Mouse (Mus musculus) gastrocnemius, adult 8-10 months (tissue): ENCODE data around the gene Atp5j2. TPM values are rescaled to one million over a fixed set of nuclear protein-coding genes. Genes with fewer than 3 reads are reported as not detected.

Experiments
- total RNA-seq, 4 experiments: library from RNA; stranded (reverse); gene quantifications; 2 replicates each; pipeline ENCODE4 v1.2.4; 2022

Gene Atp5j2
- total RNA-seq, 4 experiments from 2014 or later: 621 to 954 (median 825) TPM

Other genes starting within 250 kb of the Atp5j2 start
- gene Smurf1, start 226.2 kb downstream of the Atp5j2 start, total RNA-seq: 10 to 100 TPM; 10.6 to 14.2 (median 11.2) TPM
- gene Gm4871, start 159.3 kb downstream of the Atp5j2 start, total RNA-seq: not detected
- not detected for gene 1700018F24Rik, start 149.1 kb downstream of the Atp5j2 start, total RNA-seq
- gene Arpc1a, start 108.2 kb downstream of the Atp5j2 start, total RNA-seq: 10 to 100 TPM; 23.0 to 27.7 (median 26.2) TPM
- not detected for gene Kpna7, start 108.0 kb downstream of the Atp5j2 start, total RNA-seq
- gene Arpc1b, start 77.8 kb downstream of the Atp5j2 start, total RNA-seq: 10 to 100 TPM; 17.1 to 25.0 (median 18.7) TPM
- gene Pdap1, start 51.8 kb downstream of the Atp5j2 start, total RNA-seq: 10 to 100 TPM; 39.8 to 50.9 (median 45.1) TPM
- 10 to 100 TPM; 46.9 to 59.4 (median 52.6) TPM for gene Bud31, start 51.7 kb downstream of the Atp5j2 start, total RNA-seq
- gene Ptcd1, start 25.0 kb downstream of the Atp5j2 start, total RNA-seq: 10 to 100 TPM; 10.7 to 12.3 (median 11.0) TPM
- 10 to 100 TPM in 2 of 4 experiments, 1 to 10 TPM in 2; 7.7 to 10.3 (median 9.5) TPM for gene Cpsf4, start 24.8 kb downstream of the Atp5j2 start, total RNA-seq
- gene Zkscan14, start 9.8 kb upstream of the Atp5j2 start, total RNA-seq: 10 to 100 TPM; 11.6 to 12.3 (median 11.7) TPM
- 10 to 100 TPM in 1 of 4 experiments, 1 to 10 TPM in 3; 7.7 to 10.3 (median 7.9) TPM for gene Zkscan5, start 12.5 kb upstream of the Atp5j2 start, total RNA-seq
- gene Zfp655, start 39.7 kb upstream of the Atp5j2 start, total RNA-seq: 10 to 100 TPM; 10.1 to 15.3 (median 10.5) TPM
- gene Zscan25, start 88.4 kb upstream of the Atp5j2 start, total RNA-seq: 1 to 10 TPM; 8.4 to 9.8 (median 8.9) TPM
- not detected for gene Cyp3a57, start 153.2 kb upstream of the Atp5j2 start, total RNA-seq